Mouse (Mus musculus) hematopoietic stem cell, adult 5-6 weeks (primary cell): ENCODE data around the gene Olfr1392. TPM values are rescaled to one million over a fixed set of nuclear protein-coding genes. Genes with fewer than 3 reads are reported as not detected.
"Not testable (repeated sequence)": the region's sequence is repeated elsewhere in the genome, so short reads cannot be mapped to it uniquely, and the experiment has no call there.

Source experiments
- ATAC-seq, 2 experiments: fragments of 125-278 bp in 1 of 2; replicated peaks in 1 of 2; 2 replicates each; pipeline ENCODE4 v1.8.0; 2016 to 2017; ENCODE audit warnings: inconsistent platforms in 2 of 2, mild to moderate bottlenecking in 2 of 2, moderate number of reproducible peaks in 2 of 2, low read depth in 1 of 2, moderate TSS enrichment in 1 of 2; ENCODE audit not compliant: low FRiP score in 2 of 2, poor library complexity in 2 of 2, severe bottlenecking in 2 of 2, insufficient read depth in 1 of 2, low TSS enrichment in 1 of 2
- total RNA-seq: library from RNA; stranded (forward); fragments of 172-1452, 232-1000 nt; gene quantifications from 2 replicates; pipeline ENCODE4 v1.2.3, GENCODE M21; 2017

Gene Olfr1392
- not detected in 2 replicates for total RNA-seq

- not testable (repeated sequence) for ATAC-seq
These were observed at the start of gene Olfr1392 for GRCm38 (mm10) chr11:49284982-49285381. Olfr1392 (plus strand) TSS chr11:49285282.

- ATAC-seq: peak in 1 of 2 experiments; percentile 46; a peak in 1 of 4 replicates
These were observed 49.4 kb upstream of the Olfr1392 start for GRCm38 (mm10) chr11:49235459-49236207.

- ATAC-seq: no peak
These were observed 48.2 kb upstream of the Olfr1392 start for GRCm38 (mm10) chr11:49236891-49237290.

- peak; percentile 23 to 38; a peak in 2 of 4 replicates for ATAC-seq
These were observed 47.5 kb upstream of the Olfr1392 start for GRCm38 (mm10) chr11:49237532-49237931.

GRCm38 (mm10) chr11:49240310-49240709 is 44.8 kb upstream of the Olfr1392 start:
- no peak for ATAC-seq

GRCm38 (mm10) chr11:49240874-49241273 is 44.2 kb upstream of the Olfr1392 start:
- ATAC-seq: no peak

GRCm38 (mm10) chr11:49241471-49241870 is 43.6 kb upstream of the Olfr1392 start:
- peak; percentile 59 to 67 for ATAC-seq

GRCm38 (mm10) chr11:49242944-49243626 is 42.0 kb upstream of the Olfr1392 start:
- ATAC-seq: no peak; a peak in 1 of 4 replicates

GRCm38 (mm10) chr11:49243727-49244594 is 41.1 kb upstream of the Olfr1392 start, which contains the start of gene Mgat1:
Mgat1 (plus strand) TSS chr11:49244191.
- ATAC-seq: peak; percentile 60 to 79

- no peak for ATAC-seq
These were observed 40.5 kb upstream of the Olfr1392 start for GRCm38 (mm10) chr11:49244595-49244930.

GRCm38 (mm10) chr11:49245176-49245575 is 39.9 kb upstream of the Olfr1392 start:
- no peak for ATAC-seq

GRCm38 (mm10) chr11:49245634-49246415 is 39.3 kb upstream of the Olfr1392 start:
- ATAC-seq: no peak

GRCm38 (mm10) chr11:49246523-49246922 is 38.6 kb upstream of the Olfr1392 start:
- no peak for ATAC-seq

GRCm38 (mm10) chr11:49247255-49247654 is 37.8 kb upstream of the Olfr1392 start:
- no peak for ATAC-seq

- no peak for ATAC-seq
These were observed 36.7 kb upstream of the Olfr1392 start for GRCm38 (mm10) chr11:49248226-49248973.

- no peak for ATAC-seq
These were observed 35.9 kb upstream of the Olfr1392 start for GRCm38 (mm10) chr11:49248974-49249700.
